Mouse (Mus musculus): Measurements from ENCODE around the gene Vamp2.

Gene Vamp2

DNA sequence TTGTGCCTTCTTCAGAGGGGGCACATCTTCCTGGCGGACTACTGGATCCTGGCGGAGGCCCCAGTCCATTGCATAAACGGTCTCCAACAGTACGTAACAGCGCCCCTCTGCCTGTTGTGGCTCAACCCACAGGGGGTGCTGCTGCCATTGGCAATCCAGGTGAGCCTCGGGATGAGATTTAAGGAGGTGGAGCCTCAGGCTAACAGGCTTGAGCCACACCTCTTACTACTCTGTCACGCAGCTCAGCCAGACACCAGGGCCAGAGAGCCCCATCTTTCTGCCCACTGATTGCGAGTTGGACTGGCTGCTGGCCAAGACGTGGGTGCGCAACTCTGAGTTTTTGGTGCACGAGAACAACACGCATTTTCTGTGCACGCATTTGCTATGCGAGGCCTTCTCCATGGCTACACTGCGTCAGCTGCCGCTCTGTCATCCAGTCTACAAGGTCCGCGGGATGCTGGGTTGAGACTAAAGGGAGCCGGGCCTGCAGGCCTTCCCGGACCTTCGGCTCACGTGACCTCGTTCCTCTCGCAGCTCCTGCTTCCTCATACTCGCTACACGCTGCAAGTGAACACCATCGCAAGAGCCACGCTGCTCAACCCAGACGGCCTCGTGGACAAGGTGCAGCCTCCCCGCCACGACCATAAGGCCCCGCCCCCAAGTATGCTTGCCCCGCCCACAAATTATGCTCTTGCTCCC, 45.8 kb downstream of the Vamp2 start:
- no peak for DNase-seq (ENCODE audit: low read depth)

DNA sequence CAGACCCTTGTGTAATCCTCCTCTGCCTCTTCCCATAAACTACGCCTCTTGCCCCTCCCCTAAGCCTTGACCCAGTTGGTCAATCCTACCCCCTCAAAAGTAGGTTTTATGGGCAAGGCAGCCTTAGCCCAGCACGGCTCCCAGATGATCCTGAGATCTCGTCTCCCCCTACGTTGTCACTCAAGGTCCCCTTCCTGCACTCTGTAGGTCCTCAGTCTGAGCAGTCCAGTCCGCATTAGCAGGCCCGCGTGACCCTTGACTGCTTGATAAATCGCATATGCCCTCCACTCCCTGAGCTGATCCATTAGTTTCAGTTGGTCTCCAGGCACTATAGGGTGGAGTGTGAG, 46.3 kb downstream of the Vamp2 start:
- DNase-seq (ENCODE audit: low read depth): no peak

DNA sequence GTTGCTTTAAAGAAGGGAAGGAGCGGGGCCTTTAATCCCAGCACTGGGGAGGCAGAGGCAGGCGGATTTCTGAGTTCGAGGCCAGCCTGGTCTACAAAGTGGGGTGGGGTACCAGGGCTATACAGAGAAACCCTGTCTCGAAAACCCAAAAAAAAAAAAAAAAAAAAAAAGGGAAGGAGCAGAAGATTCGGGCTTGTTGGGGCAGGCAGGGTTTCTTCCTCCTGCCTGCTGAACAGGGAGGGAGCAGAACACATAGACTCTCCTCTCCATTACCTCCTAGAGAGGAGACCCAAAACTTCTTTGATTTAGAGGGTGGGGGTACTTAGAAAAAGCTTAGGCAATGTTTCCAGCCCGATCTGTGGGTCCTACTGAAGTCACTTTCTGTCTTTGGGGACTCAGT, 47.1 kb downstream of the Vamp2 start:
- no peak for DNase-seq (ENCODE audit: low read depth)

All from 416B (cell line).